Mouse (Mus musculus): Measurements from ENCODE around the gene Inafm2. TPM values are rescaled to one million over a fixed set of nuclear protein-coding genes. Genes with fewer than 3 reads are reported as not detected.

The Inafm2 gene
- polyA plus RNA-seq, 1 experiment = 19.0 TPM

- no peaks in the 10 kb centered on the region for H3K4me1 ChIP-seq (ENCODE audit: control insufficient read depth, insufficient read depth, low read length)
- no peak overlapping the region for H3K27ac ChIP-seq (ENCODE audit: insufficient read depth, low read length)
- TF ChIP-seq POLR2A (IDR thresholded peaks at IDR 0.05; ENCODE audit: low read depth, low read length) (no peak), CTCF (IDR thresholded peaks at IDR 0.05; ENCODE audit: borderline replicate concordance, insufficient read depth, low read length) (no peak)
Measured at GRCm38 (mm10) chr2:118702883-118703761, 42.4 kb upstream of the Inafm2 start.

GRCm38 (mm10) chr2:118703913-118704730, 41.4 kb upstream of the Inafm2 start, which contains the start of gene Ankrd63:
Ankrd63 (minus strand) TSS chr2:118703963.
- Histone ChIP-seq H3K27ac (ENCODE audit: insufficient read depth, low read length) (no peak within 1 kb of the TSS), H3K4me1 (ENCODE audit: control insufficient read depth, insufficient read depth, low read length) (no peaks in the 10 kb centered on the region), H3K4me3 (ENCODE audit: insufficient read depth, low read length) (peak within 1 kb of the TSS; percentile 10)
- no peak for TF ChIP-seq CTCF (IDR thresholded peaks at IDR 0.05; ENCODE audit: borderline replicate concordance, insufficient read depth, low read length)
- no peak for TF ChIP-seq POLR2A (IDR thresholded peaks at IDR 0.05; ENCODE audit: low read depth, low read length)

More at GRCm38 (mm10) chr2:118702883-118703761, 42.4 kb upstream of the Inafm2 start:
- H3K4me3 ChIP-seq (ENCODE audit: insufficient read depth, low read length) = peak overlapping the region; percentile 10

GRCm38 (mm10) chr2:118706436-118706835, 39.1 kb upstream of the Inafm2 start:
- TF ChIP-seq POLR2A (IDR thresholded peaks at IDR 0.05; ENCODE audit: low read depth, low read length) (no peak), CTCF (IDR thresholded peaks at IDR 0.05; ENCODE audit: borderline replicate concordance, insufficient read depth, low read length) (no peak)

GRCm38 (mm10) chr2:118708472-118708871, 37.1 kb upstream of the Inafm2 start:
- TF ChIP-seq POLR2A (IDR thresholded peaks at IDR 0.05; ENCODE audit: low read depth, low read length) = no peak
- no peak for TF ChIP-seq CTCF (IDR thresholded peaks at IDR 0.05; ENCODE audit: borderline replicate concordance, insufficient read depth, low read length)

More at GRCm38 (mm10) chr2:118706436-118706835, 39.1 kb upstream of the Inafm2 start:
- Histone ChIP-seq H3K27ac (ENCODE audit: insufficient read depth, low read length) (no peak overlapping the region), H3K4me3 (ENCODE audit: insufficient read depth, low read length) (no peak overlapping the region), H3K4me1 (ENCODE audit: control insufficient read depth, insufficient read depth, low read length) (no peaks in the 10 kb centered on the region)

GRCm38 (mm10) chr2:118709655-118710221, 35.8 kb upstream of the Inafm2 start:
- Histone ChIP-seq H3K4me1 (ENCODE audit: control insufficient read depth, insufficient read depth, low read length) (no peaks in the 10 kb centered on the region), H3K4me3 (ENCODE audit: insufficient read depth, low read length) (no peak overlapping the region), H3K27ac (ENCODE audit: insufficient read depth, low read length) (no peak overlapping the region)
- TF ChIP-seq CTCF (IDR thresholded peaks at IDR 0.05; ENCODE audit: borderline replicate concordance, insufficient read depth, low read length) (no peak), POLR2A (IDR thresholded peaks at IDR 0.05; ENCODE audit: low read depth, low read length) (no peak)

More at GRCm38 (mm10) chr2:118708472-118708871, 37.1 kb upstream of the Inafm2 start:
- Histone ChIP-seq H3K4me1 (ENCODE audit: control insufficient read depth, insufficient read depth, low read length) (no peaks in the 10 kb centered on the region), H3K27ac (ENCODE audit: insufficient read depth, low read length) (no peak overlapping the region), H3K4me3 (ENCODE audit: insufficient read depth, low read length) (no peak overlapping the region)

GRCm38 (mm10) chr2:118711038-118711494, 34.5 kb upstream of the Inafm2 start:
- no peaks in the 10 kb centered on the region for H3K4me1 ChIP-seq (ENCODE audit: control insufficient read depth, insufficient read depth, low read length)
- TF ChIP-seq POLR2A (IDR thresholded peaks at IDR 0.05; ENCODE audit: low read depth, low read length) = no peak
- no peak for TF ChIP-seq CTCF (IDR thresholded peaks at IDR 0.05; ENCODE audit: borderline replicate concordance, insufficient read depth, low read length)
- 0 out of 2 replicates have a peak overlapping the region, but pooled peaks have one; percentile 4 for H3K4me3 ChIP-seq (ENCODE audit: insufficient read depth, low read length)
- H3K27ac ChIP-seq (ENCODE audit: insufficient read depth, low read length) = no peak overlapping the region

GRCm38 (mm10) chr2:118713631-118714030, 31.9 kb upstream of the Inafm2 start:
- TF ChIP-seq POLR2A (IDR thresholded peaks at IDR 0.05; ENCODE audit: low read depth, low read length) = no peak
- no peak for TF ChIP-seq CTCF (IDR thresholded peaks at IDR 0.05; ENCODE audit: borderline replicate concordance, insufficient read depth, low read length)
- Histone ChIP-seq H3K4me3 (ENCODE audit: insufficient read depth, low read length) (no peak overlapping the region), H3K27ac (ENCODE audit: insufficient read depth, low read length) (no peak overlapping the region), H3K4me1 (ENCODE audit: control insufficient read depth, insufficient read depth, low read length) (no peaks in the 10 kb centered on the region)

GRCm38 (mm10) chr2:118714230-118714629, 31.3 kb upstream of the Inafm2 start:
- no peak for TF ChIP-seq POLR2A (IDR thresholded peaks at IDR 0.05; ENCODE audit: low read depth, low read length)
- TF ChIP-seq CTCF (IDR thresholded peaks at IDR 0.05; ENCODE audit: borderline replicate concordance, insufficient read depth, low read length) = no peak
- Histone ChIP-seq H3K4me3 (ENCODE audit: insufficient read depth, low read length) (no peak overlapping the region), H3K27ac (ENCODE audit: insufficient read depth, low read length) (no peak overlapping the region), H3K4me1 (ENCODE audit: control insufficient read depth, insufficient read depth, low read length) (no peaks in the 10 kb centered on the region)

- no peak overlapping the region for H3K27ac ChIP-seq (ENCODE audit: insufficient read depth, low read length)
- TF ChIP-seq POLR2A (IDR thresholded peaks at IDR 0.05; ENCODE audit: low read depth, low read length) = no peak
- no peak for TF ChIP-seq CTCF (IDR thresholded peaks at IDR 0.05; ENCODE audit: borderline replicate concordance, insufficient read depth, low read length)
- H3K4me3 ChIP-seq (ENCODE audit: insufficient read depth, low read length) = no peak overlapping the region
- no peaks in the 10 kb centered on the region for H3K4me1 ChIP-seq (ENCODE audit: control insufficient read depth, insufficient read depth, low read length)
Measured at GRCm38 (mm10) chr2:118716677-118717076, 28.9 kb upstream of the Inafm2 start.

Data from embryonic fibroblast, embryonic 13.5 days (primary cell).